Mouse (Mus musculus): ENCODE measurements around the gene Elovl6. TPM values are rescaled to one million over a fixed set of nuclear protein-coding genes. Genes with fewer than 3 reads are reported as not detected.

Gene Elovl6
- polyA plus RNA-seq, 1 experiment: 3.1 TPM

- 65% methylated on average over 5 of the region's 5 CpGs for WGBS
- Histone ChIP-seq H3K36me3 (ENCODE audit: control insufficient read depth, insufficient read depth, low read length) (no peaks in the 10 kb centered on the region), H3K4me3 (ENCODE audit: extremely low read depth, insufficient read depth, insufficient read length) (no peak overlapping the region)
Observed at GRCm38 (mm10) chr3:129621255-129621654, 89.1 kb downstream of the Elovl6 start.

GRCm38 (mm10) chr3:129622120-129622519 is 90.0 kb downstream of the Elovl6 start:
- peak; percentile 12; the same call in 1 of the 2 replicates for TF ChIP-seq CTCF (IDR thresholded peaks at IDR 0.05; ENCODE audit: extremely low read depth, insufficient read depth, insufficient read length, insufficient replicate concordance)
- no peak for TF ChIP-seq POLR2A (IDR thresholded peaks at IDR 0.05; ENCODE audit: low read depth, low read length)
- H3K27ac ChIP-seq (ENCODE audit: insufficient read depth, low read length): no peak overlapping the region
- no peaks in the 10 kb centered on the region for H3K4me1 ChIP-seq (ENCODE audit: control insufficient read depth, insufficient read depth, insufficient read length)
- WGBS: 77% methylated on average over 9 of the region's 9 CpGs
- H3K27me3 ChIP-seq (ENCODE audit: control insufficient read depth, insufficient read depth, low read length): no peaks in the 10 kb centered on the region
- DNase-seq (ENCODE audit: low read depth in 1 of 2, low spot score in 2 of 2): peak in 1 of 2 experiments; percentile 9
- H3K4me3 ChIP-seq (ENCODE audit: extremely low read depth, insufficient read depth, insufficient read length): no peak overlapping the region
- no peaks in the 10 kb centered on the region for H3K36me3 ChIP-seq (ENCODE audit: control insufficient read depth, insufficient read depth, low read length)

More at GRCm38 (mm10) chr3:129621255-129621654, 89.1 kb downstream of the Elovl6 start:
- TF ChIP-seq CTCF (IDR thresholded peaks at IDR 0.05; ENCODE audit: extremely low read depth, insufficient read depth, insufficient read length, insufficient replicate concordance) (no peak), POLR2A (IDR thresholded peaks at IDR 0.05; ENCODE audit: low read depth, low read length) (no peak)
- Histone ChIP-seq H3K27me3 (ENCODE audit: control insufficient read depth, insufficient read depth, low read length) (no peaks in the 10 kb centered on the region), H3K4me1 (ENCODE audit: control insufficient read depth, insufficient read depth, insufficient read length) (no peaks in the 10 kb centered on the region), H3K27ac (ENCODE audit: insufficient read depth, low read length) (no peak overlapping the region)
- no peak for DNase-seq (ENCODE audit: low read depth in 1 of 2, low spot score in 2 of 2)

GRCm38 (mm10) chr3:129622705-129623104 is 90.5 kb downstream of the Elovl6 start:
- no peaks in the 10 kb centered on the region for H3K27me3 ChIP-seq (ENCODE audit: control insufficient read depth, insufficient read depth, low read length)
- 94% methylated on average over 5 of the region's 5 CpGs for WGBS
- H3K27ac ChIP-seq (ENCODE audit: insufficient read depth, low read length): no peak overlapping the region
- no peaks in the 10 kb centered on the region for H3K36me3 ChIP-seq (ENCODE audit: control insufficient read depth, insufficient read depth, low read length)
- DNase-seq (ENCODE audit: low read depth in 1 of 2, low spot score in 2 of 2): no peak
- TF ChIP-seq POLR2A (IDR thresholded peaks at IDR 0.05; ENCODE audit: low read depth, low read length) (no peak), CTCF (IDR thresholded peaks at IDR 0.05; ENCODE audit: extremely low read depth, insufficient read depth, insufficient read length, insufficient replicate concordance) (no peak)
- H3K4me3 ChIP-seq (ENCODE audit: extremely low read depth, insufficient read depth, insufficient read length): no peak overlapping the region
- no peaks in the 10 kb centered on the region for H3K4me1 ChIP-seq (ENCODE audit: control insufficient read depth, insufficient read depth, insufficient read length)

GRCm38 (mm10) chr3:129624193-129624805 is 92.1 kb downstream of the Elovl6 start:
- Histone ChIP-seq H3K36me3 (ENCODE audit: control insufficient read depth, insufficient read depth, low read length) (no peaks in the 10 kb centered on the region), H3K4me3 (ENCODE audit: extremely low read depth, insufficient read depth, insufficient read length) (no peak overlapping the region), H3K4me1 (ENCODE audit: control insufficient read depth, insufficient read depth, insufficient read length) (no peaks in the 10 kb centered on the region), H3K27ac (ENCODE audit: insufficient read depth, low read length) (no peak overlapping the region), H3K27me3 (ENCODE audit: control insufficient read depth, insufficient read depth, low read length) (no peaks in the 10 kb centered on the region)
- TF ChIP-seq CTCF (IDR thresholded peaks at IDR 0.05; ENCODE audit: extremely low read depth, insufficient read depth, insufficient read length, insufficient replicate concordance) (no peak), POLR2A (IDR thresholded peaks at IDR 0.05; ENCODE audit: low read depth, low read length) (no peak)
- 97% methylated on average over 10 of the region's 10 CpGs for WGBS
- DNase-seq (ENCODE audit: low read depth in 1 of 2, low spot score in 2 of 2): no peak

- H3K27ac ChIP-seq (ENCODE audit: insufficient read depth, low read length): no peak overlapping the region
- no peak for DNase-seq (ENCODE audit: low read depth in 1 of 2, low spot score in 2 of 2)
- no peaks in the 10 kb centered on the region for H3K4me1 ChIP-seq (ENCODE audit: control insufficient read depth, insufficient read depth, insufficient read length)
- 84% methylated on average over 4 of the region's 4 CpGs for WGBS
- TF ChIP-seq CTCF (IDR thresholded peaks at IDR 0.05; ENCODE audit: extremely low read depth, insufficient read depth, insufficient read length, insufficient replicate concordance): no peak
- no peak for TF ChIP-seq POLR2A (IDR thresholded peaks at IDR 0.05; ENCODE audit: low read depth, low read length)
- no peaks in the 10 kb centered on the region for H3K27me3 ChIP-seq (ENCODE audit: control insufficient read depth, insufficient read depth, low read length)
- H3K36me3 ChIP-seq (ENCODE audit: control insufficient read depth, insufficient read depth, low read length): no peaks in the 10 kb centered on the region
- no peak overlapping the region for H3K4me3 ChIP-seq (ENCODE audit: extremely low read depth, insufficient read depth, insufficient read length)
Observed at GRCm38 (mm10) chr3:129627281-129627680, 95.1 kb downstream of the Elovl6 start.

- WGBS: 85% methylated on average over 1 of the region's 1 CpGs
Observed at GRCm38 (mm10) chr3:129631018-129631417, 98.9 kb downstream of the Elovl6 start.

GRCm38 (mm10) chr3:129631857-129632256 is 99.7 kb downstream of the Elovl6 start:
- 87% methylated on average over 5 of the region's 5 CpGs for WGBS
- H3K4me3 ChIP-seq (ENCODE audit: extremely low read depth, insufficient read depth, insufficient read length): no peak overlapping the region
- no peak for TF ChIP-seq POLR2A (IDR thresholded peaks at IDR 0.05; ENCODE audit: low read depth, low read length)
- no peak for TF ChIP-seq CTCF (IDR thresholded peaks at IDR 0.05; ENCODE audit: extremely low read depth, insufficient read depth, insufficient read length, insufficient replicate concordance)
- H3K27ac ChIP-seq (ENCODE audit: insufficient read depth, low read length): no peak overlapping the region
- no peak for DNase-seq (ENCODE audit: low read depth in 1 of 2, low spot score in 2 of 2)
- H3K36me3 ChIP-seq (ENCODE audit: control insufficient read depth, insufficient read depth, low read length): no peaks in the 10 kb centered on the region
- H3K27me3 ChIP-seq (ENCODE audit: control insufficient read depth, insufficient read depth, low read length): no peaks in the 10 kb centered on the region
- H3K4me1 ChIP-seq (ENCODE audit: control insufficient read depth, insufficient read depth, insufficient read length): no peaks in the 10 kb centered on the region

More at GRCm38 (mm10) chr3:129631018-129631417, 98.9 kb downstream of the Elovl6 start:
- H3K4me3 ChIP-seq (ENCODE audit: extremely low read depth, insufficient read depth, insufficient read length): no peak overlapping the region
- no peak for DNase-seq (ENCODE audit: low read depth in 1 of 2, low spot score in 2 of 2)
- H3K27me3 ChIP-seq (ENCODE audit: control insufficient read depth, insufficient read depth, low read length): no peaks in the 10 kb centered on the region
- TF ChIP-seq POLR2A (IDR thresholded peaks at IDR 0.05; ENCODE audit: low read depth, low read length) (no peak), CTCF (IDR thresholded peaks at IDR 0.05; ENCODE audit: extremely low read depth, insufficient read depth, insufficient read length, insufficient replicate concordance) (no peak)
- H3K27ac ChIP-seq (ENCODE audit: insufficient read depth, low read length): no peak overlapping the region
- H3K4me1 ChIP-seq (ENCODE audit: control insufficient read depth, insufficient read depth, insufficient read length): no peaks in the 10 kb centered on the region
- H3K36me3 ChIP-seq (ENCODE audit: control insufficient read depth, insufficient read depth, low read length): no peaks in the 10 kb centered on the region
